Mouse (Mus musculus): ENCODE data around the gene Slc16a10. TPM values are rescaled to one million over a fixed set of nuclear protein-coding genes. Genes with fewer than 3 reads are reported as not detected.
A peak's percentile ranks its signal among the peaks of the same experiment; 100 is the strongest.

Slc16a10 gene
- total RNA-seq, 1 experiment from 2014 or later, result 23.9 TPM

GRCm38 (mm10) chr10:40079256-40079655 is 62.8 kb downstream of the Slc16a10 start:
- no peak for ATAC-seq (replicated peaks; ENCODE audit: low read depth, poor library complexity, severe bottlenecking)

- ATAC-seq (replicated peaks; ENCODE audit: low read depth, poor library complexity, severe bottlenecking), result no peak
These were observed 64.1 kb downstream of the Slc16a10 start for GRCm38 (mm10) chr10:40077960-40078353.

- peak; percentile 49; the same call in 1 of the 2 replicates for ATAC-seq (replicated peaks; ENCODE audit: low read depth, poor library complexity, severe bottlenecking)
These were observed 64.6 kb downstream of the Slc16a10 start for GRCm38 (mm10) chr10:40077346-40077959.

- peak; percentile 76 for ATAC-seq (replicated peaks; ENCODE audit: low read depth, poor library complexity, severe bottlenecking)
These were observed 68.5 kb downstream of the Slc16a10 start for GRCm38 (mm10) chr10:40073608-40074007.

GRCm38 (mm10) chr10:40070684-40071083 is 71.4 kb downstream of the Slc16a10 start:
- no peak for ATAC-seq (replicated peaks; ENCODE audit: low read depth, poor library complexity, severe bottlenecking)

GRCm38 (mm10) chr10:40069270-40069669 is 72.8 kb downstream of the Slc16a10 start:
- no peak for ATAC-seq (replicated peaks; ENCODE audit: low read depth, poor library complexity, severe bottlenecking)

- peak; percentile 23; the same call in 1 of the 2 replicates for ATAC-seq (replicated peaks; ENCODE audit: low read depth, poor library complexity, severe bottlenecking)
These were observed 73.5 kb downstream of the Slc16a10 start for GRCm38 (mm10) chr10:40068595-40068994.

- no peak for ATAC-seq (replicated peaks; ENCODE audit: low read depth, poor library complexity, severe bottlenecking)
These were observed 74.5 kb downstream of the Slc16a10 start for GRCm38 (mm10) chr10:40067529-40067928.

GRCm38 (mm10) chr10:40067071-40067470 is 75.0 kb downstream of the Slc16a10 start:
- ATAC-seq (replicated peaks; ENCODE audit: low read depth, poor library complexity, severe bottlenecking), result no peak

GRCm38 (mm10) chr10:40065357-40065756 is 76.7 kb downstream of the Slc16a10 start:
- ATAC-seq (replicated peaks; ENCODE audit: low read depth, poor library complexity, severe bottlenecking), result no peak

- ATAC-seq (replicated peaks; ENCODE audit: low read depth, poor library complexity, severe bottlenecking), result no peak
These were observed 78.7 kb downstream of the Slc16a10 start for GRCm38 (mm10) chr10:40063291-40063890.

GRCm38 (mm10) chr10:40062812-40063211 is 79.2 kb downstream of the Slc16a10 start:
- no peak for ATAC-seq (replicated peaks; ENCODE audit: low read depth, poor library complexity, severe bottlenecking)

- no peak for ATAC-seq (replicated peaks; ENCODE audit: low read depth, poor library complexity, severe bottlenecking)
These were observed 80.1 kb downstream of the Slc16a10 start for GRCm38 (mm10) chr10:40061926-40062325.

- ATAC-seq (replicated peaks; ENCODE audit: low read depth, poor library complexity, severe bottlenecking), result no peak
These were observed 83.3 kb downstream of the Slc16a10 start for GRCm38 (mm10) chr10:40058786-40059120.

- no peak for ATAC-seq (replicated peaks; ENCODE audit: low read depth, poor library complexity, severe bottlenecking)
These were observed 83.8 kb downstream of the Slc16a10 start for GRCm38 (mm10) chr10:40058062-40058785.

- peak; percentile 34; the same call in 1 of the 2 replicates for ATAC-seq (replicated peaks; ENCODE audit: low read depth, poor library complexity, severe bottlenecking)
These were observed 84.4 kb downstream of the Slc16a10 start for GRCm38 (mm10) chr10:40057615-40058014.

GRCm38 (mm10) chr10:40054455-40054854 is 87.6 kb downstream of the Slc16a10 start:
- ATAC-seq (replicated peaks; ENCODE audit: low read depth, poor library complexity, severe bottlenecking), result no peak

GRCm38 (mm10) chr10:40053896-40054295 is 88.2 kb downstream of the Slc16a10 start:
- ATAC-seq (replicated peaks; ENCODE audit: low read depth, poor library complexity, severe bottlenecking), result no peak

- peak; percentile 54 for ATAC-seq (replicated peaks; ENCODE audit: low read depth, poor library complexity, severe bottlenecking)
These were observed 88.7 kb downstream of the Slc16a10 start for GRCm38 (mm10) chr10:40053257-40053895.

GRCm38 (mm10) chr10:40051997-40052396 is 90.1 kb downstream of the Slc16a10 start:
- no peak for ATAC-seq (replicated peaks; ENCODE audit: low read depth, poor library complexity, severe bottlenecking)

- no peak for ATAC-seq (replicated peaks; ENCODE audit: low read depth, poor library complexity, severe bottlenecking)
These were observed 91.3 kb downstream of the Slc16a10 start for GRCm38 (mm10) chr10:40050763-40051162.
